8 mouse cellular contexts compared by ENCODE assay signal in genomic region chr2:72096345-72096744, GRCm38 (mm10).
DNase-seq lines count a peak whose midpoint lies in the region; ATAC-seq and TF ChIP-seq lines count a peak whose summit lies in the region.

No protein-coding gene starts in this region.

- WGBS in intestine, embryonic 16.5 days: 35% methylated on average over 3 of the region's 3 CpGs

- H3K27me3 ChIP-seq in intestine, embryonic 16.5 days (replicated peaks; ENCODE audit: control insufficient read depth, insufficient read depth, low read length): no peaks in the 10 kb centered on the region

- no peak overlapping the region for H3K9ac ChIP-seq in ES-E14 (ENCODE audit: insufficient read depth, low read depth, low read length, poor library complexity, severe bottlenecking)
- no peak overlapping the region for H3K9ac ChIP-seq in intestine, embryonic 16.5 days (ENCODE audit: low read depth, low read length)

- no peaks in the 10 kb centered on the region for H3K4me1 ChIP-seq in ES-E14 (ENCODE audit: control insufficient read depth in 2 of 2, insufficient read depth in 2 of 2, low read length in 2 of 2, poor library complexity in 1 of 2)
- H3K4me1 ChIP-seq in intestine, embryonic 16.5 days (ENCODE audit: control insufficient read depth, insufficient read depth, low read length): peaks cover 21% of the 10 kb centered on the region

- no peak overlapping the region for H3K27ac ChIP-seq in ES-E14 (ENCODE audit: insufficient read depth, low read depth, low read length, poor library complexity, severe bottlenecking)
- no peak overlapping the region for H3K27ac ChIP-seq in intestine, embryonic 16.5 days (ENCODE audit: low read length)

- H3K4me3 ChIP-seq in ES-E14 (ENCODE audit: insufficient read depth in 1 of 2, low read depth in 1 of 2, low read length in 2 of 2, poor library complexity in 1 of 2, severe bottlenecking in 1 of 2): no peak overlapping the region
- no peak overlapping the region for H3K4me3 ChIP-seq in intestine, embryonic 16.5 days (ENCODE audit: low read length)

- H3K36me3 ChIP-seq in ES-E14 (ENCODE audit: control insufficient read depth, insufficient read depth, low read length, poor library complexity, severe bottlenecking): no peaks in the 10 kb centered on the region
- H3K36me3 ChIP-seq in intestine, embryonic 16.5 days (ENCODE audit: control insufficient read depth, insufficient read depth, low read length): no peaks in the 10 kb centered on the region

- ATAC-seq in megakaryocyte progenitor cell, adult 5-6 weeks (replicated peaks; ENCODE audit: poor library complexity): peak; percentile 76; the same call in 1 of the 2 replicates
- no peak for ATAC-seq in intestine, embryonic 16.5 days

- in situ Hi-C loops in ES-E14 (cut with MboI; ENCODE audit: low sequenced_read_pairs in 2 of 2, unreplicated experiment in 2 of 2): no loop called here

- DNase-seq in layer of hippocampus, postnatal 10 days (ENCODE audit: low spot score in 2 of 2): peak; percentile 46 to 48
- no peak for DNase-seq in layer of hippocampus, adult 11-12 months (ENCODE audit: low spot score)
- DNase-seq in ES-E14 (ENCODE audit: low read depth, low spot score): peak; percentile 54
- peak; percentile 90 for DNase-seq in adrenal gland, postnatal 14 days
- DNase-seq in heart, postnatal 4 days: peak; percentile 73
- DNase-seq in thymus, postnatal 4 days: peak; percentile 93

- no peaks in the 10 kb centered on the region for H3K9me3 ChIP-seq in ES-E14 (ENCODE audit: control insufficient read depth, insufficient read depth, low read depth, low read length)
- H3K9me3 ChIP-seq in intestine, embryonic 16.5 days (ENCODE audit: control insufficient read depth, low read length): no peaks in the 10 kb centered on the region

- no peak overlapping the region for H3K4me2 ChIP-seq in intestine, embryonic 16.5 days (ENCODE audit: low read depth, low read length)

TF ChIP-seq in ES-E14, 5 proteins besides CTCF, POLR2A, EP300 and RAD21:
- TF ChIP-seq MAFK (IDR thresholded peaks at IDR 0.05; ENCODE audit: insufficient read depth, low read depth, low read length): no peak
- TF ChIP-seq ZC3H11A (IDR thresholded peaks at IDR 0.05; ENCODE audit: borderline replicate concordance, low read depth, low read length): peak; percentile 73
